Mouse (Mus musculus): ENCODE results near the gene Ikzf4.
A peak's percentile ranks its signal among the peaks of the same experiment; 100 is the strongest.
"Not testable (repeated sequence)": the region's sequence is repeated elsewhere in the genome, so short reads cannot be mapped to it uniquely, and the experiment has no call there.

The Ikzf4 gene

GRCm38 (mm10) chr10:128640891-128641290, 4.9 kb downstream of the Ikzf4 start:
- no peak for DNase-seq (ENCODE audit: extremely low read depth, low read depth)

GRCm38 (mm10) chr10:128639999-128640398, 5.8 kb downstream of the Ikzf4 start:
- no peak for DNase-seq (ENCODE audit: extremely low read depth, low read depth)

- no peak for DNase-seq (ENCODE audit: extremely low read depth, low read depth)
Measured at GRCm38 (mm10) chr10:128637011-128637410, 8.8 kb downstream of the Ikzf4 start.

GRCm38 (mm10) chr10:128636561-128636960, 9.2 kb downstream of the Ikzf4 start:
- no peak for DNase-seq (ENCODE audit: extremely low read depth, low read depth)

GRCm38 (mm10) chr10:128635697-128636096, 10.1 kb downstream of the Ikzf4 start:
- DNase-seq (ENCODE audit: extremely low read depth, low read depth): no peak

GRCm38 (mm10) chr10:128631571-128631970, 14.2 kb downstream of the Ikzf4 start:
- no peak for DNase-seq (ENCODE audit: extremely low read depth, low read depth)

- DNase-seq (ENCODE audit: extremely low read depth, low read depth): not testable (repeated sequence)
Measured at GRCm38 (mm10) chr10:128630306-128630705, 15.5 kb downstream of the Ikzf4 start.

GRCm38 (mm10) chr10:128629746-128630145, 16.0 kb downstream of the Ikzf4 start:
- no peak for DNase-seq (ENCODE audit: extremely low read depth, low read depth)

GRCm38 (mm10) chr10:128627398-128628317, 18.1 kb downstream of the Ikzf4 start:
- no peak for DNase-seq (ENCODE audit: extremely low read depth, low read depth)

GRCm38 (mm10) chr10:128626311-128627310, 19.2 kb downstream of the Ikzf4 start, which contains the start of gene Rps26:
Rps26 (minus strand) TSS chr10:128626747.
- DNase-seq (ENCODE audit: extremely low read depth, low read depth): peak; percentile 100

GRCm38 (mm10) chr10:128625287-128625894, 20.4 kb downstream of the Ikzf4 start:
- peak; percentile 95 for DNase-seq (ENCODE audit: extremely low read depth, low read depth)

- DNase-seq (ENCODE audit: extremely low read depth, low read depth): not testable (repeated sequence)
Measured at GRCm38 (mm10) chr10:128623106-128623613, 22.6 kb downstream of the Ikzf4 start.

GRCm38 (mm10) chr10:128622702-128623101, 23.1 kb downstream of the Ikzf4 start:
- no peak for DNase-seq (ENCODE audit: extremely low read depth, low read depth)

- peak; percentile 36 for DNase-seq (ENCODE audit: extremely low read depth, low read depth)
Measured at GRCm38 (mm10) chr10:128621986-128622520, 23.7 kb downstream of the Ikzf4 start.

GRCm38 (mm10) chr10:128620241-128620640, 25.6 kb downstream of the Ikzf4 start:
- DNase-seq (ENCODE audit: extremely low read depth, low read depth): no peak

GRCm38 (mm10) chr10:128619148-128619547, 26.6 kb downstream of the Ikzf4 start:
- not testable (repeated sequence) for DNase-seq (ENCODE audit: extremely low read depth, low read depth)

- DNase-seq (ENCODE audit: extremely low read depth, low read depth): no peak
Measured at GRCm38 (mm10) chr10:128618570-128618969, 27.2 kb downstream of the Ikzf4 start.

- DNase-seq (ENCODE audit: extremely low read depth, low read depth): not testable (repeated sequence)
Measured at GRCm38 (mm10) chr10:128615798-128616448, 29.9 kb downstream of the Ikzf4 start.

GRCm38 (mm10) chr10:128614934-128615333, 30.9 kb downstream of the Ikzf4 start:
- no peak for DNase-seq (ENCODE audit: extremely low read depth, low read depth)

GRCm38 (mm10) chr10:128613820-128614219, 32.0 kb downstream of the Ikzf4 start:
- DNase-seq (ENCODE audit: extremely low read depth, low read depth): not testable (repeated sequence)
